Mouse (Mus musculus) stomach, embryonic 16.5 days (tissue): ENCODE results near the gene Parp11. TPM values are rescaled to one million over a fixed set of nuclear protein-coding genes. Genes with fewer than 3 reads are reported as not detected.

Experiments used
- ATAC-seq: fragments of 200-750 bp; cut with Nextera tagmentation; 2 replicates; pipeline ENCODE4 v1.8.0; 2017; ENCODE audit warnings: moderate number of reproducible peaks, moderate TSS enrichment; ENCODE audit not compliant: insufficient read depth, low FRiP score
- H3K27ac ChIP-seq: fragments of 300-500 bp; sonication (generic); 2 replicates; pipeline ENCODE4 v1.5.1; 2014; ENCODE audit warnings: low read length
- H3K27me3 ChIP-seq: fragments of 300-500 bp; sonication (generic); 2 replicates; pipeline ENCODE4 v1.6.1; 2014; ENCODE audit warnings: low read length, control low read depth, mixed read lengths; ENCODE audit not compliant: control insufficient read depth, insufficient read depth
- H3K36me3 ChIP-seq: fragments of 300-500 bp; sonication (generic); 2 replicates; pipeline ENCODE4 v1.6.1; 2014; ENCODE audit warnings: low read length; ENCODE audit not compliant: control insufficient read depth, insufficient read depth
- H3K4me1 ChIP-seq: fragments of 300-500 bp; sonication (generic); 2 replicates; pipeline ENCODE4 v1.6.1; 2014; ENCODE audit warnings: low read length, control low read depth, mixed read lengths; ENCODE audit not compliant: control insufficient read depth, insufficient read depth
- H3K4me2 ChIP-seq: fragments of 300-500 bp; sonication (generic); 2 replicates; pipeline ENCODE4 v1.6.1; 2014; ENCODE audit warnings: low read depth, low read length, mixed read lengths
- H3K4me3 ChIP-seq: fragments of 300-500 bp; sonication (generic); replicated peaks from 2 replicates; pipeline ENCODE4 v1.5.1; 2014; ENCODE audit warnings: mild to moderate bottlenecking, low read length
- H3K9ac ChIP-seq: fragments of 300-500 bp; sonication (generic); 2 replicates; pipeline ENCODE4 v1.6.1; 2014; ENCODE audit warnings: low read length
- H3K9me3 ChIP-seq: fragments of 300-500 bp; sonication (generic); replicated peaks from 2 replicates; pipeline ENCODE4 v1.6.1; 2016; ENCODE audit warnings: low read length, control low read depth; ENCODE audit not compliant: control insufficient read depth
- WGBS: fragments of 180-500 bp; shearing (Covaris S2); extraction: QIAGEN DNeasy Blood & Tissue Kit; methylation state at CpG from one replicate; pipeline ENCODE4 v1.1.7; 2014; 5-methylcytosine and 5-hydroxymethylcytosine counted together
- polyA plus RNA-seq: library from polyadenylated mRNA; unstranded; fragments of >200 nt; fragmentation: Nextera tagmentation; extraction: Ambion mirVana; gene quantifications from 2 replicates; pipeline ENCODE4 v1.2.1, GENCODE M21; 2015

The Parp11 gene
- polyA plus RNA-seq, result 21.8 and 24.7 TPM in 2 replicates

DNA sequence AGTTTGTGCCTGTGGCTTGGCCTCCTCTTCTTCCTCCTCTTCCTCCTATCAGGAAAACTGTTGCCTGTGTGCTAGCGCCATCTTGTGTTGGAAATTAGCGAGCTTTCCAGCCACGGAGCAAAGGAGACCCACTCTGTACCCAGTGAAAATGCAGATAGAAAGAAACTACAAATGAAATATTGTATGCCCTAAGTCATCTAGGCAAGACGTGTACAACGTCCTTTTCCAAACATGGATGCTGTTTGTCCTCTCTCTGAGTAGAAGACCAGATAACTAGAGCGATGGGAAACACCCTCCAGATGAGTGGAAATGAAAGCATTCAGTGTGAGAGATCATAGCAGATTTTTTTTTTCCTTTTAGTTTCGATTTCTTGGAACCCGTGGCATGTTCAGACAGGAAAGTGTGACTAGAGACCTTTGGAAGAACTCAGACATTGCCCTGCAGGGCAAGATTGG is at the start of gene Parp11:
Gene Parp11 (plus strand): TSS at position 405 of the 455 bp plus-strand sequence.
- Histone ChIP-seq H3K9ac (peak within 1 kb of the TSS; percentile 54), H3K4me1 (no peaks in the 10 kb centered on the region), H3K27me3 (0 out of 2 replicates have a peak, but pooled peaks cover 2% of the 10 kb centered on the region), H3K9me3 (no peaks in the 10 kb centered on the region), H3K27ac (no peak within 1 kb of the TSS), H3K4me2 (peak within 1 kb of the TSS; percentile 46), H3K36me3 (no peaks in the 10 kb centered on the region), H3K4me3 (peak within 1 kb of the TSS; percentile 27; the same call in 1 of the 2 replicates)
- no peak for ATAC-seq
- 13% methylated on average over 8 of the region's 8 CpGs for WGBS

DNA sequence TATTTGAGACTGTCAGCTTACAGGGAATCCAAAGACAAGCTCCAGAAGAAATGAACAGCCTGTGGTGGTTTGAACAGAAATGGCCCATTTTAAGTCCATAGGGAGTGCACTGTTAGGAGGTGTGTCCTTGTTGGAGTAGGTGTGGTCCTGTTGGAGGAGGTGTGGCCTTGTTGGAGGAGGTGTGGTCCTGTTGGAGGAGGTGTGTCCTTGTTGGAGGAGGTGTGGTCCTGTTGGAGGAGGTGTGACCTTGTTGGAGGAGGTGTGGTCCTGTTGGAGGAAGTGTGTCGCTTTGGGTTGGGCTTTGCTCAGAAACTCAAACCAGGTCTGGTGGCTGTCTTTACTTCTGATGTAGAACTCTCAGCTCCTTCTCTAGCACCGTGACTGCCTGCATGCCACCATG is 48.6 kb upstream of the Parp11 start:
- ATAC-seq, result peak; percentile 75; the same call in 1 of the 2 replicates
- Histone ChIP-seq H3K27me3 (no peaks in the 10 kb centered on the region), H3K27ac (no peak overlapping the region), H3K9me3 (no peaks in the 10 kb centered on the region), H3K4me3 (no peak overlapping the region), H3K4me2 (no peak overlapping the region), H3K4me1 (no peaks in the 10 kb centered on the region), H3K9ac (no peak overlapping the region), H3K36me3 (no peaks in the 10 kb centered on the region)
- 21% methylated on average over 2 of the region's 2 CpGs for WGBS

DNA sequence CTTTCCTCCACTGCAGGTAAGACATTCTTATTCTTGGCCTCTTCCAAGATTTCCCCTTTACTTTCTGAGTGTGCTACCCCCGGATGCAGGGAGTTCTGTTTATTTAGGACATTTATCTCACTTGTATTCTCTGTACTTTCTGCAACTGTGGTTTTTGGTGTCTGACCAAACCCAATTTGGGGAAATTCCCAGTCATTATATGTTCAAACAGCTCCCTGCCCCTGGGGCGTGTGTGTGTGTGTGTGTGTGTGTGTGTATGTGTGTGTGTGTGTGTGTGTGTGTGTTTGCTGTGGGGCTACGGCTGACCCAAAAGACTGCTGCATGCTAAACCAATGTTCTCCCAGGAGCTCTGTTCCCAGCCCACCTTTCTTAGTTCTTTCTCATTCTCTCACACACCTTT is 45.2 kb upstream of the Parp11 start:
- 47% methylated on average over 3 of the region's 3 CpGs for WGBS
- no peaks in the 10 kb centered on the region for H3K9me3 ChIP-seq
- no peaks in the 10 kb centered on the region for H3K36me3 ChIP-seq
- H3K27me3 ChIP-seq, result no peaks in the 10 kb centered on the region
- H3K9ac ChIP-seq, result no peak overlapping the region
- no peak overlapping the region for H3K4me2 ChIP-seq
- peaks cover 9% of the 10 kb centered on the region for H3K4me1 ChIP-seq
- ATAC-seq, result no peak
- no peak overlapping the region for H3K4me3 ChIP-seq
- no peak overlapping the region for H3K27ac ChIP-seq

- ATAC-seq, result peak; percentile 85; the same call in 1 of the 2 replicates
- 31% methylated on average over 13 of the region's 13 CpGs for WGBS
These were observed 42.4 kb upstream of the Parp11 start for GRCm38 (mm10) chr6:127404070-127404810.

DNA sequence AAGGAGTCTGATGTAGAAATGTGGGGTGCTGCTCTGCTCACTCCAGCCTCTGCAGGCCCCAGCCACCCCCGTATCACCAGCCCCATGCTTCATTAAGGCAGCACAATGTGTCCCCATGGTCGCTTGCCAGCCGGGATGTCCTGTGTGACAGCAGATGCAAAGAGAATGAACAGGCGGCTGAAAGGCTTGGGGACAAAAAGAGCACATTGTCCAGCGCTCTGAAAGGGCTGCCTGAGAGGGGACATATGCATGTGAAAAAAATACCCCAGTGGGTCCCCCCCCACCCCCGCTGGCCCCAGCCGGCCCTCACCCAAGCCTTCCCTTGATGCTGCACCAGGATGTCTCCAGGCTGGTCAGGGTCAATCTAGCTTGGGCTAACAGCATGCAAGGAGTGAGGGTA is 41.0 kb upstream of the Parp11 start:
- Histone ChIP-seq H3K4me3 (no peak overlapping the region), H3K27me3 (no peaks in the 10 kb centered on the region), H3K4me2 (no peak overlapping the region), H3K9me3 (no peaks in the 10 kb centered on the region), H3K36me3 (no peaks in the 10 kb centered on the region), H3K9ac (no peak overlapping the region), H3K4me1 (peaks cover 9% of the 10 kb centered on the region), H3K27ac (no peak overlapping the region)
- no peak for ATAC-seq
- WGBS, result 80% methylated on average over 7 of the region's 7 CpGs

More at GRCm38 (mm10) chr6:127404070-127404810, 42.4 kb upstream of the Parp11 start:
- 0 out of 2 replicates have a peak overlapping the region, but pooled peaks have one; percentile 3 for H3K4me2 ChIP-seq
- no peak overlapping the region for H3K4me3 ChIP-seq
- peak overlapping the region; percentile 26; the same call in 1 of the 2 replicates for H3K9ac ChIP-seq
- H3K27me3 ChIP-seq, result no peaks in the 10 kb centered on the region
- peaks cover 9% of the 10 kb centered on the region for H3K4me1 ChIP-seq
- H3K9me3 ChIP-seq, result no peaks in the 10 kb centered on the region
- H3K27ac ChIP-seq, result peak overlapping the region; percentile 27; the same call in 1 of the 2 replicates
- no peaks in the 10 kb centered on the region for H3K36me3 ChIP-seq

DNA sequence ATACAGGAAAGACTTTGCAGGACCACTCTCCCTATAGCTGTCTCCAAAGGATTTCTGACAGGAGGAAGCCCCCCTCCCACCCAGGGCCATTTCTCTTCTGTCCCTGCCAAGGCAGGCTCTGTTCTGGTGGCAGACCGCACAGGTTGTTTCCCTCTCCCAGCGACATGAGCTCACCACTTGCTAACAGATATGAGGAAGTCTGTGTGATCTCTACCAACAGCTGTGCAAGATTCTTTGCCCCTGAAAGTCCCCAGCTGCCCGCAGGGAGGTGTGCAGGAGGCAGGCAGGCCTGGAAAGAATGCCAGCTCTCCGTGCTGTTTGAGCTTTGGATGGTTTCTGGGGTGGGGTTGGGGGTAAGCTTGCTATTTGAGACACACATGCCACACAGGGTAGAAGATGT is 38.9 kb upstream of the Parp11 start:
- Histone ChIP-seq H3K4me1 (peaks cover 9% of the 10 kb centered on the region), H3K9me3 (no peaks in the 10 kb centered on the region), H3K36me3 (no peaks in the 10 kb centered on the region), H3K4me2 (no peak overlapping the region), H3K4me3 (no peak overlapping the region), H3K27me3 (no peaks in the 10 kb centered on the region), H3K27ac (no peak overlapping the region), H3K9ac (no peak overlapping the region)
- 23% methylated on average over 4 of the region's 4 CpGs for WGBS
- no peak for ATAC-seq

DNA sequence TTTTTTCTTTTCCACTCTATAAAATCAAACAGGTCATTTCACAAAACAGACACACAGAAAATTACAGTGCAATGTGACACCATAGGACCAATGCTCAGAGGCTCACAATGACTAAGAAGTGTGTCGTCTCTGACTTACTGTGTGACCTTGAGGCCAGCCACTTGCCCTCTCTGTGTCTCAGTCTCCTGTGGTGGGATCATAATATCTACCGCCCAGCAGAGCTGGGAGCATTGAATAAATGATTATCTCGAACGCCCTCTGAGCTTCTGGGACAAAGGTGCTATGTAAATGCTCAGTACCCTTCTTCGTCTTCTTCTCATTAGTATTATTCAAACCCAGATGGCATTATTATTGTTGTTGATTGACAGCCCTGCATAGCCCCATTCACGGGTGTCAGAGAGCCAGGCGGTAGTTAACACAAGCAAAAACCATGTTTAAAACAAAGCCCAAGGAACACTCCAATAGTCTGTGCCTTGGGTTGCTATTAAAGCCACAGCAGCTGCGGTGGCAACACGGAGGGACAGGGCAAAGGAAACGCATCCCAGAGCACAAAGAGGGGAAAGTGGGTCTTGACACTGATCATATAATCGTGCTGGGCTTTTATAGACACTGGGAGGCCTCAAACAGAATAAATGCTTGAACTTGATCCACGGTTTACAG is 29.0 kb upstream of the Parp11 start:
- ATAC-seq, result no peak
- no peak overlapping the region for H3K27ac ChIP-seq
- H3K4me2 ChIP-seq, result no peak overlapping the region
- WGBS, result 69% methylated on average over 12 of the region's 12 CpGs
- no peaks in the 10 kb centered on the region for H3K9me3 ChIP-seq
- H3K27me3 ChIP-seq, result no peaks in the 10 kb centered on the region
- no peak overlapping the region for H3K4me3 ChIP-seq
- no peak overlapping the region for H3K9ac ChIP-seq
- H3K4me1 ChIP-seq, result no peaks in the 10 kb centered on the region
- no peaks in the 10 kb centered on the region for H3K36me3 ChIP-seq

DNA sequence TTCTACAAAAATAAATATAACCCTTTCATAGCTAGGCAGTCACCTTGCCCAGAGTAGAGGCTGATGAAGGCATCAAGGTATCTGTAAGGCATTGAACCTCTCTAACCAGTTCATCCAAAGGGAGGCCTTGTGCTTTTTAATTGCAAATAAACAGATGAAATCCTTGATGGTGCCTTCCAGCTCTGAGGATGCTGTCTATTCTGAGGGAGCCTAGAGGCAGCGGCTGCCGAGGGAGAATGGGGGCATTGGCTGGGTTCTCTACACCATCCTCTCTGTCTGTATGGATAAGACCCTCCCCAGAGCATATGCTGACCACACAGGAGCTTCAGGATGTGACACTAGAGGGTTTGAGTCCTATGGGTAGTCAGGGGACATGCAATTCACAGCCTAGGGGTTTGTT is 28.3 kb upstream of the Parp11 start:
- Histone ChIP-seq H3K4me3 (no peak overlapping the region), H3K36me3 (no peaks in the 10 kb centered on the region), H3K9me3 (no peaks in the 10 kb centered on the region), H3K27ac (no peak overlapping the region), H3K9ac (no peak overlapping the region), H3K4me1 (no peaks in the 10 kb centered on the region), H3K27me3 (no peaks in the 10 kb centered on the region), H3K4me2 (no peak overlapping the region)
- no peak for ATAC-seq
- 76% methylated on average over 2 of the region's 2 CpGs for WGBS

GRCm38 (mm10) chr6:127420115-127420514 is 26.5 kb upstream of the Parp11 start:
- no peak for ATAC-seq
- no peaks in the 10 kb centered on the region for H3K4me1 ChIP-seq
- H3K27ac ChIP-seq, result no peak overlapping the region
- H3K9ac ChIP-seq, result no peak overlapping the region
- H3K4me3 ChIP-seq, result no peak overlapping the region
- no peaks in the 10 kb centered on the region for H3K9me3 ChIP-seq
- WGBS, result 51% methylated on average over 2 of the region's 2 CpGs
- H3K27me3 ChIP-seq, result no peaks in the 10 kb centered on the region
- H3K4me2 ChIP-seq, result no peak overlapping the region
- no peaks in the 10 kb centered on the region for H3K36me3 ChIP-seq
